Mouse (Mus musculus) CD4-positive, CD25-positive, alpha-beta regulatory T cell, adult 4 months (primary cell): ENCODE data around the gene Pde2a. TPM values are rescaled to one million over a fixed set of nuclear protein-coding genes. Genes with fewer than 3 reads are reported as not detected.

Experiments
- ATAC-seq: one replicate; pipeline ENCODE4 v1.8.0; 2017
- polyA plus RNA-seq, 2 experiments: library from polyadenylated mRNA; unstranded; fragments of 100-300 nt; shearing (Covaris generic); gene quantifications; one replicate each; pipeline ENCODE4 v1.2.1; 2017

Pde2a gene
- polyA plus RNA-seq = 10 to 100 TPM; 23.0 to 83.7 TPM

DNA sequence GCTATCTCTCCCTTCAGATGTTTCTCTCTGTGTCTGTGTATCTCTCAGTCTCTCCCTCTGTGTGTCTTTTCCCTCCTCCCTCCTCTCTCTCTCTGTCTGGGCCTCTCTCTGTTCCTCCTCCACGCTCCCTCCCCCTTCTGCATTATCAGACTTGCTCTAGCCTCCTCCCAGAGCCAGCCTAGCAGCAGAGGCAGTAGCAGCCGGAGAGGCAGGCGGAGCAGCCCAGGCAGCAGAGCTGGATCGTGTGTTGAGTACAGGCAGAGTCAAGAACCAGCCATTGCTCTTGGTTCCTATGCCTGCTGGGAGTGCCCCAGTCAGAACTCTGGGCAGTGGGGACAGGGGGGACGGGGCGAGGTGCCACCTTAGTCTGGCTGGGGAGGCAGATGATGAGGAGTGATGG is at the start of gene Pde2a:
TSS of gene Pde2a (plus strand) at position 163 of the 400 bp plus-strand sequence.
- ATAC-seq = no peak

GRCm38 (mm10) chr7:101373082-101373481 is 48.4 kb upstream of the Pde2a start:
- no peak for ATAC-seq

DNA sequence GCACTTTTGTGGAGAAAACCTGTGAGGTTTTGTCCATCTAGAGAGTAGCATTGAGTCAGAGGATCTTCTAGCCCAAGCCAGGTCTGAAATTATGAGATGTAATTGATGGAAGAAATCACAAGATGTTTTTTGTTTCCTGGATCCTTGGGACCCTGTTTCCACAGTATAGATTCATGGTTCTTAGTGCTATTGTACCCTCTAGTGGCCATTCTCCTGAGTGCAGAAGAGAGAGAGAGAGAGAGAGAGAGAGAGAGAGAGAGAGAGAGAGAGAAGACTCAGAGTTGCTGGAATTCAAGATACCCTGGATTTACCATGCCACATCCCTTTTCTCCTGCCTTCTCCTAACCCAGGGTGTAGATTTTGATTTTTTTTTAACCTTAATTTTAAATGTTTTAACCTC is 47.3 kb upstream of the Pde2a start:
- peak; percentile 22 for ATAC-seq

- ATAC-seq = no peak
Measured at GRCm38 (mm10) chr7:101376701-101377340, 44.7 kb upstream of the Pde2a start.

- peak; percentile 91 for ATAC-seq
Measured at GRCm38 (mm10) chr7:101377741-101378262, 43.7 kb upstream of the Pde2a start.

DNA sequence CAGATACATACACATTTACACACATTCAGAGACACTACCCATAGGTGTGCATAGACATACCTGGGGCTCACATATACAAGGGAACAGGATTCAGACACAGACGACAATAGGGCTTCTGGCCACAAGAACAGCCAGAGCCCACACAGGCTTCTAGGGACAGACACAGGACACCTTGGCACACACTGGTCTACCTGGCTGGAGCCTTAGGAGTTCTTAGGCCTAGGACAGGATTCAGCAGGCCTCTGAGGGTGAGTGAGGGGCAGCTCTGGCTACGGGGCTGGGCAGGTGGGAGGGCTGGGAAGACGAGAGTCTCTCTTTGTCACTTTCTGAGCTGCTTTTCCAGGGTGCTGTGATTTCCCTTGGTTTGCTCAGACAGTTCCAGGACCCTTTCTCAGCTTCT is 43.2 kb upstream of the Pde2a start:
- ATAC-seq = no peak

DNA sequence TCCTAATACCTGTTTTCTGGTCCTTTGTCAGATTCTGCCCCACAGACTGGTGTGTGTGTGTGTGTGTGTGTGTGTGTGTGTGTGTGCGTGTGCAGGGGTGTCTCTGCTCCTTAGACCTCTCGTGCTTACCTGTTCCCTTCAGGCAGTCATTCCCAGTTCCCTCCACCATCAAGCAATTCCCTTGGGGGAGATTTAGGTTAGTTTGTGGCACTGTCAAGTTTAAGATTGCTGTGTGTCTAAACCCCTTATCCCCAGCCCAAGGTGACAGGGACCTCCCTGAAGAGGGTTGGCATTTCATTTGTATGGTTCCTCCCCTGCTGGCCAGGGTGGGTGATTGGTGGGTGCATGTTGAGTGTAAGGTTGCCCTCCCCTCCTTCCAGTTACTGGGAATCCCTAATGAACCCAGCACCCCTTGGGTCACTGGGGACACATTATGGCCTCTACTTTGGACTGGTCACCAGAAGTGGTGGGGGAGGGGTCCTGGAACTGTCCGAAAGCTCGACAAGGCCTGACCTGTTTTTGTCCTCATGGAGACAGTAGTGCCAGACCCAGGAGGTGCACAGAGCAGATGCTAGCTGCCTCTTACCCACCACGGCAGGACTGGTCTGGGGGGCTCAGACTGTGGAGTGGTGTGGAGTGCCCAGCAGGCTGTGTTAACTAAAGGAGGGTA is 42.6 kb upstream of the Pde2a start:
- no peak for ATAC-seq

- no peak for ATAC-seq
Measured at GRCm38 (mm10) chr7:101379732-101380131, 41.8 kb upstream of the Pde2a start.

GRCm38 (mm10) chr7:101381512-101381911 is 40.0 kb upstream of the Pde2a start:
- no peak for ATAC-seq

DNA sequence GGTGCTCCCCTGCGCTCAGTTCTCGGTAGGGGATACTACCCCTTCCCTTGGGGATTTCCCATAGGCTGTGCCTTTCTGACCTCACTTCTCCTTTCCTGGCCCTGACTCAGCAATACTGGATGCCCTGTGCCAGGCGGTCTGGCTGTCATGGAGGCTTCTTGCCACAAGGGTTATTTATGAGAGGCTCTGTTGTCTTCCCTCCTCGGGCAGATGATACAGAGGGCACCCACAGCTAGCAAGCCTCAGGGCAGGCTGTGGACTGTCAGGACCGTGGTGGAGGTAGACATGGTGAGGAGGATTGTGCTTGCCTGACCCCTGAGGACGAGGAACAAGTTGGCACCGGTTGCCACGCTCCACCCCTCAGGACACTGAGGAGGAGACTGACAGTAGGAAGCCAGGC is 39.1 kb upstream of the Pde2a start:
- no peak for ATAC-seq

DNA sequence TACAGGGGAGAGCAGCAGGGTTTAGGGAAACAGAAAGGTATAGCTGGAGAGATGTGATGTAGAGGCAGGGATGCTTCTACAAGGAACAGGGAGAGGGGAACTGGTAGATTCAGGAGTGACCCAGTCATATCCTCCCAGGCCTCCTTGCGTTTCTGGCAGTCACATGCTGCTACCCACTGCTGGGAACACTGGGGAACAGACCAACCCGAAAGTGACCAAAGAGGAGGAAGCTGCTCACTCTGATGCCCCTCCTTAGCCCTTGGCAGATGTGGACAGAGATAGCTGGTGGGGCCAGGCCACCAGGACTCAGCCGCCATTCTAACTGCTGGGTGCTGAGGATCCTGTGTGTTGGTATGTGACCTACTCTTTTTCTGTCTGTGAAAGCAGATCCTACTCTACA is 37.7 kb upstream of the Pde2a start:
- no peak for ATAC-seq

GRCm38 (mm10) chr7:101384931-101385330 is 36.6 kb upstream of the Pde2a start:
- ATAC-seq = no peak

DNA sequence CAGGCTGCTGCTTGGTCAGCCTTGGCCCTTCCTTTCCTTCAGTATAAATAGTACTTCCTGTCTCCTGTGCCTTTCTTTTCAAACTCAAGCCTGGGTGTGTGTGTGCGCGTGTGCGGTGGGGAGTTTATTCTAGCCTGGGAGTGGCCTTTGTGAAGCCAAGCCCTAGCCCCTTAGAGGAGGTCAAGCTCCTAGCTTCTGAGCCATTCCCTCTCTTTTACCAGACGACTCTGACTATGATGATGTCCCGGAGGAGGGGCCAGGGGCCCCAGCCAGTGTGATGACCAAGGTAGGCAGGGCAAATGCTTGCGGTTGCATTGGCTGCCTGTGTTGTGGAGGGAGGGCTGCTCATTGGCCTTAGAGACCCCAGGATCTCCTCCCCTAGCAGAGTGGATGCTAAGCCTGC is 36.2 kb upstream of the Pde2a start:
- ATAC-seq = no peak

- ATAC-seq = no peak
Measured at GRCm38 (mm10) chr7:101385866-101386452, 35.5 kb upstream of the Pde2a start.

DNA sequence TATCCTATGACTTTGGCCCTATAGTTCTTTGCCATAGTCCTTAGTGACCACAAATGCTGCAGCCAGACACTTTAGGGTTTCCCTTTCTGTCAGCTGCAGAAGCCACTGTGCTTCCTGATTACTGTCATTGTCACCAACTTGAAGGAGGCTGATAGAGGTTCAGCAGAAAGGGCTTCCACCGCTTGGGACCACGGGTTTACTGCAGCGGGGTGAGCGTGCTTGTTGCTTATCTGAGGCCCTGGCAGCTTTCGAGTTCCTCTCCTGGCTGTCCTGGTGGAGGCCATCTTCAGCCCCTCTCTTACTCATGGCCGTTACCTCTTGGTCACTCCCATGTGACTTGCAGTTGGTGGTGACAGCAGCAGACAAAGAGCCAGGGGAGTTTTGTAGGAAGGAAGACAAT is 32.2 kb upstream of the Pde2a start:
- no peak for ATAC-seq

GRCm38 (mm10) chr7:101391909-101392479 is 29.5 kb upstream of the Pde2a start:
- ATAC-seq = no peak

GRCm38 (mm10) chr7:101393015-101393414 is 28.5 kb upstream of the Pde2a start:
- no peak for ATAC-seq

- no peak for ATAC-seq
Measured at GRCm38 (mm10) chr7:101393694-101394504, 27.6 kb upstream of the Pde2a start.

- ATAC-seq = no peak
Measured at GRCm38 (mm10) chr7:101394569-101394968, 26.9 kb upstream of the Pde2a start.

- no peak for ATAC-seq
Measured at GRCm38 (mm10) chr7:101395471-101395870, 26.0 kb upstream of the Pde2a start.

DNA sequence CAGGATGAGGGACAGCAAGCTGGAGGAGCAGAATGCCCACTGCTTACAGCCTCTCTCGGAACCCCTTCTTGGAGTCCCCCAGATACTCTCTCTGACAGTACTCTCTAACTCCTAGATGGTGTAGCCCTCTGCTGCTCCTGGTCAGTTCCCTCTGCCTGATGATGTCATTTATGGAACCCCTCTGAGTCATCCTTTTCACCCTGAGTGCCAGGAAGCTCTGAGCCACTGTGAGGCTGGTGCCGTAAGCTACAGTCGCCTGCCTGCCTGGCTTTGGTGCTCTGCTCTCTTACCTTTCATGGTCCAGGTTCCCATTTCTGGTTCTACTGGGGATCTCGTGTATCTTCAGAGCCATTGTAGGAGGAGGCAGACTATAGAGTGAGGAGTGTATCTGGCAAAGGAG is 24.3 kb upstream of the Pde2a start:
- no peak for ATAC-seq

GRCm38 (mm10) chr7:101401510-101401909 is 20.0 kb upstream of the Pde2a start:
- ATAC-seq = no peak

DNA sequence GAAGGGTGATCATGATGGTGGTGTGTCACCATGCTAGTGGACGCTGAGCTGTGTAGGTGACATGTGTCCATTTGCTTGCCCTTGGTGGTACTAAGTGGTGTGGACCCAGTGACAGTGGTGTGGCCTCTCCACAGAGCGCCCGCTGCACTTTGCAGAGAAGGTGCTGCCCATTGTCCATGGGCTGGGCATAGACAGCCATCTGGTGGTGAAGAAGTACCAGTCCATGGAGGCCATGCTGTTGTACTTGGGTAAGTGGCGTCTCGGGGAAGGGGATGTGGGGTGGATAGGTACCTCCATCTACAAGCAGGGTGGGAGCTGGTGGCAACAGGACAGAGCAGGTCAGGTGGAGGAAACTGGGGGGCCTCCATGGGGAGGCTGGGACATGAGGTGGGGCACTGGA is 17.7 kb upstream of the Pde2a start:
- no peak for ATAC-seq
